Mouse (Mus musculus) limb, embryonic 14.5 days (tissue): ENCODE results near the gene Camk2g. TPM values are rescaled to one million over a fixed set of nuclear protein-coding genes. Genes with fewer than 3 reads are reported as not detected.

ENCODE experiments used
- ATAC-seq: fragments of 200-750 bp; cut with Nextera tagmentation; 2 replicates; pipeline ENCODE4 v1.8.0; 2017; ENCODE audit warnings: low read depth, moderate number of reproducible peaks, moderate TSS enrichment; ENCODE audit not compliant: low FRiP score
- DNase-seq: peaks from one replicate; pipeline ENCODE4 v3.0.0-alpha.2; 2015; ENCODE audit warnings: low spot score
- H3K27ac ChIP-seq: fragments of 300-500 bp; sonication (generic); replicated peaks from 2 replicates; pipeline ENCODE4 v1.5.1; 2014; ENCODE audit warnings: low read depth, mild to moderate bottlenecking, low read length, moderate library complexity, mixed read lengths
- H3K27me3 ChIP-seq: fragments of 300-500 bp; sonication (generic); 2 replicates; pipeline ENCODE4 v1.6.1; 2014; ENCODE audit warnings: low read length, mixed read lengths; ENCODE audit not compliant: control insufficient read depth, insufficient read depth
- H3K36me3 ChIP-seq: fragments of 300-500 bp; sonication (generic); 2 replicates; pipeline ENCODE4 v1.6.1; 2014; ENCODE audit warnings: mild to moderate bottlenecking, low read length, moderate library complexity, mixed read lengths; ENCODE audit not compliant: control insufficient read depth, insufficient read depth
- H3K4me1 ChIP-seq: fragments of 300-500 bp; sonication (generic); 2 replicates; pipeline ENCODE4 v1.6.1; 2014; ENCODE audit warnings: antibody characterized with exemption, low read length, mixed read lengths; ENCODE audit not compliant: control insufficient read depth, insufficient read depth
- H3K4me2 ChIP-seq: fragments of 300-500 bp; sonication (generic); replicated peaks from 2 replicates; pipeline ENCODE4 v1.6.1; 2014; ENCODE audit warnings: low read depth, mild to moderate bottlenecking, low read length, moderate library complexity; ENCODE audit not compliant: severe bottlenecking
- H3K4me3 ChIP-seq: fragments of 300-500 bp; sonication (generic); replicated peaks from 2 replicates; pipeline ENCODE4 v1.5.1; 2014; ENCODE audit warnings: low read length
- H3K9ac ChIP-seq: fragments of 300-500 bp; sonication (generic); 2 replicates; pipeline ENCODE4 v1.6.1; 2014; ENCODE audit warnings: mild to moderate bottlenecking, low read depth, low read length, moderate library complexity; ENCODE audit not compliant: severe bottlenecking
- H3K9me3 ChIP-seq: fragments of 300-500 bp; sonication (generic); 2 replicates; pipeline ENCODE4 v1.6.1; 2016; ENCODE audit warnings: low read length; ENCODE audit not compliant: control insufficient read depth
- POLR2A ChIP-seq: fragments of 200-500 bp; IDR thresholded peaks from 2 replicates; pipeline ENCODE4 v1.8.0; 2012; ENCODE audit warnings: inconsistent platforms, mild to moderate bottlenecking, moderate library complexity, borderline replicate concordance; ENCODE audit not compliant: insufficient read depth, insufficient read length; ENCODE audit errors: extremely low read depth
- WGBS: fragments of 180-500 bp; shearing (Covaris S2); extraction: QIAGEN DNeasy Blood & Tissue Kit; methylation state at CpG from one replicate; pipeline ENCODE4 v1.1.7; 2014; 5-methylcytosine and 5-hydroxymethylcytosine counted together
- polyA plus RNA-seq, 2 experiments: library from polyadenylated mRNA; depleted of rRNA in 1 of 2; stranded (reverse) in 1 of 2; unstranded in 1 of 2; fragments of >200 nt; fragmentation: Nextera tagmentation in 1 of 2; extraction: Ambion mirVana in 1 of 2; gene quantifications; 2 replicates each; pipeline versions ENCODE4 v1.2.1 to v1.2.3; 2012 to 2014

Camk2g gene
- polyA plus RNA-seq, 2 experiments, result 58.4 to 60.5 TPM

DNA sequence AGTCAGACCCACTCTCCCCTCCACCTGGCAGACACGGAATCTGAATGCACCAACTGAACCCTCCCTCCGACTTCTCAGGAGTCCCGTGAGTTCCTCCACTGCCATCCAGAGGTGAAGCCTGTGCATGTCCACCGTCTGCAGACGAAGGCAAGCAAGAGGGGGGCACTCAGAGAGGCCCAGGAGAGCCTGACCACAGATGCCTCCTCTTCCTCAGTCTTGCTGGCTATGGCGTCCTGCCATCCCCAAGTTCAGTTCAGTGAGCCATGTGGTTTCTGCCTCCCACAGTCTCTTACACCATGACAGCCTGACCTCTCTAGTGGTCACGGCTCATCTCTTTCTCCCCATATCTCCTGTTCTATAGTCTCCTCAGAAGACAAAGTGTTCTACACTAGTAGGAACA, 9.2 kb downstream of the Camk2g start:
- no peak overlapping the region for H3K4me2 ChIP-seq
- no peak overlapping the region for H3K27ac ChIP-seq
- peaks cover 85% of the 10 kb centered on the region for H3K36me3 ChIP-seq
- ATAC-seq, result no peak
- H3K4me1 ChIP-seq, result no peaks in the 10 kb centered on the region
- no peaks in the 10 kb centered on the region for H3K9me3 ChIP-seq
- no peaks in the 10 kb centered on the region for H3K27me3 ChIP-seq
- 89% methylated on average over 7 of the region's 7 CpGs for WGBS
- H3K9ac ChIP-seq, result no peak overlapping the region
- no peak for TF ChIP-seq POLR2A
- no peak for DNase-seq
- H3K4me3 ChIP-seq, result no peak overlapping the region

DNA sequence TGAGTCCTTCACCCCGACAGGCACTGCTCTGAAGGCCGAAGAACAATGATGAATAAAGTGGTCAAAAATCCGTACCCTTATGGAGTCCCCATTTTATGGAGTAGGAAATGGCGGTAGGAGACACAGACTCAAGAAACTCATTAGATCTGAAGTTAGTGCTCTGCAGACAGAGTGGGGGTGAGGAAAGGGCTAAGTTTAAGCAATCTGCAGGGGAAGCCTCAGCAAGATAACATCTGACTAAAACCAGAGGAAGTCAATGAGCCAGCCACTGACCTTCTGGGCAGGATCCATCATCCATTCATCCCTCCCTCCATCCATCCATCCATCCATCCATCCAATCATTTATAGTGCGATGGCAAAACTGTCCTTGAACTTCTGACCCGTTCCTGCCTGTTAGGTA, 10.4 kb downstream of the Camk2g start:
- 87% methylated on average over 6 of the region's 6 CpGs for WGBS
- H3K4me1 ChIP-seq, result no peaks in the 10 kb centered on the region
- no peak for TF ChIP-seq POLR2A
- no peak overlapping the region for H3K4me2 ChIP-seq
- no peak overlapping the region for H3K4me3 ChIP-seq
- peaks cover 79% of the 10 kb centered on the region for H3K36me3 ChIP-seq
- no peaks in the 10 kb centered on the region for H3K9me3 ChIP-seq
- no peak for ATAC-seq
- H3K27ac ChIP-seq, result no peak overlapping the region
- H3K27me3 ChIP-seq, result no peaks in the 10 kb centered on the region
- DNase-seq, result no peak
- H3K9ac ChIP-seq, result no peak overlapping the region

DNA sequence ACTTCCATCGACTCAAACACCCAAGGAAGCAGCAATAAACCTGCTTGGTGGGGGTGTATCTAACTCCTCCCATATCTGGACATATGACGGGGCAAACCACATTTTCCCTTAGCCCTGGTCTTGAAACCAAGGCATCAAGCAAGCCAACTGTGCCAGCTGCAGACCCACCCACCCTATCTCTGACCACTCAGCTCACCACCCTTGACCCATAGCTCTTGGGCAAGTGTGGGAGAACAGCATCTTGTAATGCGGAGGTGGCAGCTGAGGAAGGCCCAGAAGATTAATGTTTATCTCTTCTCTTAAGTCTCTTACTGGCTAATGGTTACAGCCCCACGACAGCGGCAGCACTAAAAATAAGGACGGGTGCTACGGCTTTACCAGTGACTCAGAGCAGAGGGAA, 11.0 kb downstream of the Camk2g start:
- Histone ChIP-seq H3K27me3 (no peaks in the 10 kb centered on the region), H3K4me2 (no peak overlapping the region), H3K4me1 (no peaks in the 10 kb centered on the region), H3K4me3 (no peak overlapping the region), H3K27ac (no peak overlapping the region), H3K9ac (no peak overlapping the region), H3K9me3 (no peaks in the 10 kb centered on the region), H3K36me3 (peaks cover 79% of the 10 kb centered on the region)
- 89% methylated on average over 7 of the region's 7 CpGs for WGBS
- no peak for ATAC-seq
- TF ChIP-seq POLR2A, result no peak
- no peak for DNase-seq

DNA sequence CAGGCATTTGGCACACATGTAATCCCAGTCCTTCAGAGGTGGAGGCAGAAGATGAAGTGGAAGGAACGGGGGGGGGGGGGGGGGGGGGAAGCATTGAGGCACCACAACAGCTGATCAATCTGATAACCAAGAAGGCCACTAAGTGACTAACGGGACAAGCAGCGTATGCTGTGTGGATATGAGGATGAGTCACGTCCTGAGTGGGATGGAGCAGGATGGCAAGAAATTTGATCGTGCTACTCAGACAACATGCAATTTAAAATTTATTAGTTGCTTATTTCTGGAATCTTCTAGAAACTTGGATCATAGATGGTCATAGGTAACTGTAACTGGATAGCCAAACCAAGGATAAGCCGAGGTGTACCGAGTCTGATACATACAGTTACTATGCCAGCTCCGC, 13.7 kb downstream of the Camk2g start:
- Histone ChIP-seq H3K9ac (no peak overlapping the region), H3K36me3 (peaks cover 66% of the 10 kb centered on the region), H3K4me2 (no peak overlapping the region), H3K4me3 (no peak overlapping the region), H3K27ac (no peak overlapping the region), H3K9me3 (no peaks in the 10 kb centered on the region), H3K27me3 (no peaks in the 10 kb centered on the region), H3K4me1 (peaks cover 7% of the 10 kb centered on the region)
- ATAC-seq (no peak), DNase-seq (no peak)
- 94% methylated on average over 8 of the region's 8 CpGs for WGBS
- no peak for TF ChIP-seq POLR2A

DNA sequence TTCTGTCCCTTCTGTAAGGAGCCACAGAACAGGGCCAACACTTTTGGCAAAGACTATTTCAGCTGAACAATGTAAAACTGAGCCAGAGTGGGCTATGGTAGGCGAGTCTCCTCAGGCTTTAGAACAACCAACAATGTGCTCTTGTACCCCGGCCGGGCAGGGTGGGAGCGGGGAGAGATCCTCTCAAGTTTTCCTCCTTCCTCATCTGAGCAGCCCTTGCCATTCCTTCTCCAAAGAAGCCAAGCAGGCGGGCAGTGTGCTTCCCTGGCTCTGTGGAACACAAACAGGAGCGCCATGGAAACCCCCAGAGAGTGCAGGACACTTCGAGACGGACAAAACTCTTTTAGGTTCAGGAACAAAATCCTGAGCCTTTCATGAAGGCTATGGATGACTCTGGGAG, 15.4 kb downstream of the Camk2g start:
- Histone ChIP-seq H3K9ac (no peak overlapping the region), H3K9me3 (no peaks in the 10 kb centered on the region), H3K27ac (no peak overlapping the region), H3K4me3 (no peak overlapping the region), H3K36me3 (peaks cover 54% of the 10 kb centered on the region), H3K27me3 (no peaks in the 10 kb centered on the region), H3K4me2 (no peak overlapping the region), H3K4me1 (peaks cover 7% of the 10 kb centered on the region)
- ATAC-seq (no peak), DNase-seq (no peak)
- WGBS, result 93% methylated on average over 8 of the region's 8 CpGs
- no peak for TF ChIP-seq POLR2A

DNA sequence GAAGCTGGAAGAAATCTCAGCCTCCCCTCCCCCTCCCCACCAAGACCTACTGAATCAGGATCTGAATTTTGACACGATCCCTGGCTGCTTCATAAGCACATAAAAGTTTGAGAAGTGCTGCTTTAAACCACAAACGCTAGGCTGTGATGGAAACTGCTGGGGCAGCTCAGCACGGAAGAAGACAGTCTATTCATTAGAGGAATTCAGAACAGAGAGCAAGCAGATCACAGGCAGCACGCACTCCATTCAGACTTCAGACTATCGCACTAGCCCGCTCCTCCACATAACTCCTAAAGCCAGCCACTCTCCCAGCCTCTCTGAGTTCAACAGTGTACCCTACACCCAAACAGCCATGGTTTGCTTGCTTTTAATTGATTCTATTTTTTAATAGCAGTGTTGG, 18.2 kb downstream of the Camk2g start:
- Histone ChIP-seq H3K4me1 (peaks cover 7% of the 10 kb centered on the region), H3K27ac (0 out of 2 replicates have a peak overlapping the region, but pooled peaks have one; percentile 38), H3K4me2 (no peak overlapping the region), H3K36me3 (peaks cover 28% of the 10 kb centered on the region), H3K9ac (no peak overlapping the region), H3K9me3 (no peaks in the 10 kb centered on the region), H3K27me3 (no peaks in the 10 kb centered on the region), H3K4me3 (no peak overlapping the region)
- no peak for ATAC-seq
- 26% methylated on average over 6 of the region's 6 CpGs for WGBS
- DNase-seq, result no peak
- TF ChIP-seq POLR2A, result no peak
